Mouse (Mus musculus): Measurements from ENCODE around the gene Cyb5d1.

- TF ChIP-seq POLR2AphosphoS2 (IDR thresholded peaks at IDR 0.05; ENCODE audit: low read depth, low read length) (no peak), RAD21 (IDR thresholded peaks at IDR 0.05; ENCODE audit: low read depth, low read length) (no peak), MXI1 (IDR thresholded peaks at IDR 0.05; ENCODE audit: low read depth, low read length) (no peak), EP300 (IDR thresholded peaks at IDR 0.05; ENCODE audit: low read length) (no peak), SIN3A (IDR thresholded peaks at IDR 0.05; ENCODE audit: low read length) (no peak), CTCF (conservative IDR thresholded peaks at IDR 0.05 in 1 of 2, IDR thresholded peaks at IDR 0.05 in 1 of 2; ENCODE audit: low read depth in 2 of 2, low read length in 2 of 2) (no peak), TCF12 (IDR thresholded peaks at IDR 0.05; ENCODE audit: low read depth, low read length) (no peak), POLR2A (IDR thresholded peaks at IDR 0.05; ENCODE audit: low read depth, low read length) (no peak), USF1 (IDR thresholded peaks at IDR 0.05; ENCODE audit: low read depth, low read length) (no peak)
Observed at GRCm38 (mm10) chr11:69410045-69410309, 14.5 kb upstream of the Cyb5d1 start.

Data from CH12.LX (cell line).